Mouse (Mus musculus) right cerebral cortex, postnatal 14 days (tissue): ENCODE results near the gene Cdc42bpb.

Experiments
- DNase-seq: peaks from one replicate; pipeline ENCODE4 v3.0.0; 2022

Cdc42bpb gene

DNA sequence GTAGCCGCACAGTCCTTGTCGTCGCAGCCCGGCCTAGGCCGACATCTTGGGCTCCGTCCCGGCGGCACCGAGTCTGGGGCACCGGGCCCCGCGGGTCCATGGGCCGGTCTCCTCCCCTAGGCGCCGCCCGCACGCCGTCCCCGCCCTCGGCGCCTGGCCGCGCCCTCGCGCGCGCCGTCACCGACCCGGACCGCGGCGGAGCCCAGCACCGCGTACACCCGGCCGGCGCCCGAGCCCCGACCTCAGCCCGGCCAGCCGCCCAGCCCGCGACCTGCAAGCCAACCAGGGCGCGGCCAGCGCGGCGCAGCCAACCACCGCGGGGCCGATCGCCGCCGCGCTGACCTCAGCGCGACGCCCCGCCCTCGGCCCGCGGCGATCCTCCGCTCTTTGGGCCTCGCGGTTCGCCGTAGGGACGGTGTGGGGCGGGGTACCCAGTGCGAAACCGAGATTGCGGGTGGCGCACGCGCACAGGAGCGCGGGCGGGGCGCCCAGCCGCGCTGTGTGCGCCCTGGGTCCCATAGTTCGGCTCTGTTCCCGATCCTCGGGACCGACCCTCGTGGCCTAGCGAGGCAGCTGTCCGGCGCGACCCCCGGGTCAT is at the start of gene Cdc42bpb:
Gene Cdc42bpb (minus strand): TSS at position 343 of the 598 bp plus-strand sequence.
- peak; percentile 94 for DNase-seq

DNA sequence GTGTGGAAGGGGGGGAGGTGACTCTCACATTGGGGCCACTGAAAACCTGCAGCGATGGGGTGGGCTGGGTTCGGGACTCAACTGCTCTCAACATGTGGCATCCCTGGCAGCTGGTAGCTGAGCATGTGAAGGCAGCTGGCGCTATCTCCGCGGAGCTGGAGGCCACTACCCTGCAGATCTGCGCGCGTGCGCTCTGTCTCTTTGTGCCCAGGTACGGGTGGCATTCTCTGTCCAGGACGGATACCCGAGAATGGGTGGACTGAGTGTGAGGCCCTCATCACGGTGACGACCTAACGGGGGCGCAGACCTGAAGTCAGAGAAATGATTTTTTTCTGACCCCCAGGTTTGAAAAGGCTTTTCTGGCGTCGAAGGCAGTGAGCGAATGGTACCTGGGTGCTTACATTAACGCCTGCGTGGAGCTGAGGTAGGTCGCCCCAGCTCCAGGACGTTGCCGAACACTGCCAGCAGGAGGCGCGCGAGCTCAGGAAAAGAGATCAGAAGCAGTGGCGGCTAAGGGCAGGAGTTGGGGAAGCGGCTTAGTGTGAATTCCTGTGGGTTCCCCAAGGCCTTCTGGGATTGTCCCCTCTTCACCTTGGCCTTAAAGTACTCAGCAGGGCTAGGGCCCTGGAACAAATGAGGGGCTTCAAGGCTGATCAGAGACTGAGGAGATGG is 48.4 kb upstream of the Cdc42bpb start:
- peak; percentile 94 for DNase-seq

DNA sequence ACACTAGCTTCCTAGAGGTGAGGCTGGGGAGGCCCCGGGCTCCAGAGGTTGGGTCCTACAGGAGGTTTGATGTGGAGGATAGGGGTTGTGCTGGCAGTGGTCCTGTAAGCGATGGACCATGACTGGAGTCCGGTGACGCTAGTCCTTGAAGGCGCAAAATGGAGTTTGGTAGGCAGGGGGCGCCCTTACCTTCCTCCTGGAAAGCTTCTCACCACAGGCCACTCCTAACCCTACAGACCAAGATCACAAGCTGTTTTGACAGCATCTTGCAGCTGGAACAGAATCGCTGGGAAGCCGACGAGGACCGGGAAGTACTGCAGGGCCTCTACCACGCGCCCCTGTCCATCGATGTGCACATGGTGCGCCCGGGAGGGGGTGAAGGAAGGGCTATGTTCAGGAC is 47.7 kb upstream of the Cdc42bpb start:
- peak; percentile 88 for DNase-seq

DNA sequence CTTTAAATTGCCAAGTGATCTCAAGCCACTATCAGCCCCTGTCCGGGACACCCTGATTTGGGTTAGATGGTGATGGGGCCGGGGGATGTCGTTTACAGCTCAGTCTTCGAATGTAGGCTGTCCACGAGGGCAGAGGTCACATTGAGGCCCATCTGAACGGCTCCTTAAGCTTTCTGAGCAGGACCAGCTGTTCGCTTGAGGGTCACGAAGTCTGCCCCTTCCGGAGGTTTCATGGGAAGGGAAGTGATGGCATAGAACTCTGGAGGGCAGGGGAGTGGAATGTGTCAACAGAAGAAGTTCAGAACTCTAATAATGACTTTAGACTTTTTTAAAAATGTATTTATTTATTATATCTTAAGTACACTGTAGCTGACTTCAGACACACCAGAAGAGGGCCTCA is 47.0 kb upstream of the Cdc42bpb start:
- DNase-seq = no peak

DNA sequence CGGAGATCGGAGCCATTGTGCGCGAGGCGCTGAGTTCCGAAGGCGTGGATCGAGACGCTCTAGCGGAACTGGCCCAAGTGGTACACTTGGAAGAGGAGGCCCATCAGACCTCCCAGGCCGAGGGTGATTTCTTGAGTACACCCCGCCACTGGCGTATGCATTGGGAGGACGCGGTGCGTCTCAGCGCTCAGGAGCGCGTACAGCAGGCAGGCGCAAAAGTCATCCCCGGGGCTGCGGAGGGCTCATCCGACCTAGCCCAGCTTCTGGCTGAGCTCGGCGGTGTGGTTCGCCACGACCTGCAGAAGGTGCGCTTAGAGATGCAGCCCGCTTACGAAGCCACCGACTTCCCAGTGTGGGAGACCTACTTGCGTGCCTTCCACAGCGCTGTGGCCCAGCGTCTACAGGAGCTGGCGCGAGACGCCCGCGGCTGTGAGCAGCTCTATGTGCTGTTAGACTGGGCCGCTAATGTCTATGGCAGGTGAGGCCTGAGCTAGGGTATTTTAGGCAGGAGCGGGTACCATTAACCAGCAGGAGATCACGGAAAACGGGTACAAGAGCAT is 46.1 kb upstream of the Cdc42bpb start:
- DNase-seq = no peak

DNA sequence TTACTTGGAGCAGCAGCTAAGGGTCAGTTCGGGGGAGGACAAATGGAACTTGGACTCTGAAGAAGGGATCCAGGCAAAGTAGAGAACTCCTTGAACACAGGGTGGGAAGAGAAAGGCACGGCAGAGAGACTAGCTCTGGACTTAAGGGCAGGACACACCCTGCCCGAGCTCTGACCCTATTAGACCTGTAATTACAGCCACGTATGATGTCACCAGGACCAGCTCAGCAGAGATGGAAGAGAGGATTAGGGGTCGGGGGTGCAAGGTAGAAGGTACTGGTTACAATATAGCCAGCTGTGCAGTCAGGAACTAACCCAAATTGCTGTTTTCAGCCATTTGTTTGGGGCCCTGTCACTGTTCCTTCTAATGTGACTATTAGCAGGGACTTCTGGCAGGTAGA is 45.3 kb upstream of the Cdc42bpb start:
- DNase-seq = no peak

DNA sequence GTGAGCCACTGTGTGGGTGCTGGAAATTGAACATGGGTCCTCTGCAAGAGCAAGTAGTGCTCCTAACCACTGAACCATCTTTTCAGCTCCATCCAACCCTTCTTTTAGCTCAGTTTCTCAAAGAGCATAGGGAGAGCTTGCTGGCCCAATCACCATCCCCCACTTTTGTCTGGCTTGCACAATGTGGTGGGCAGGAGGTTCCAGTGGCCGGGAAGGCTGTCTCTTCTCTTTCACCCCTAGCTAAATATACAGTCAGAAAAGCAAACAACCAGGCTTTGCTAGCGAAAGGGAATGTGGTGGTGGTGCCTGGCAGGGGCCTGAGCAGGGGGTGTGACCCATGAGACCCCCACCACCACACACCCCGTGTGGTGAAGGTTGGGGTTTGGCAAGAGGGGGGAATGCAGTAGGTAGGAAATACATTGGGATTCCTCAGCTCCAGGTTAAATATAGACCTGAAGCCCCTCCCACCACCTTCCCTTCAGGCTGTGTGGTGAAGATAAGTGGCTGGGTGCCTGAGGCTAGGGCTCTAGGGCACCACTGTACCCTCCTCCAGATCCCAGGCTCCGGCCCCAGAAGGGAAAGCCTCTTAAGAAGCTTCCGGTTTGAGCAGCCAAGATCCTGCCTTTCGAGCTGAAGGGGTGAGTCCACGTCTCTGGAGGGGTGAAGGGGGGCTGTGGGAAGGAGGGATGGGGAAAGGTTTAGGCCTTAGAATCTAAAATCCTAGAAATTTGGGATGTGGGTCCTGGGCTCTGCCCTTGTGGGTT is 43.6 kb upstream of the Cdc42bpb start:
- DNase-seq = no peak

DNA sequence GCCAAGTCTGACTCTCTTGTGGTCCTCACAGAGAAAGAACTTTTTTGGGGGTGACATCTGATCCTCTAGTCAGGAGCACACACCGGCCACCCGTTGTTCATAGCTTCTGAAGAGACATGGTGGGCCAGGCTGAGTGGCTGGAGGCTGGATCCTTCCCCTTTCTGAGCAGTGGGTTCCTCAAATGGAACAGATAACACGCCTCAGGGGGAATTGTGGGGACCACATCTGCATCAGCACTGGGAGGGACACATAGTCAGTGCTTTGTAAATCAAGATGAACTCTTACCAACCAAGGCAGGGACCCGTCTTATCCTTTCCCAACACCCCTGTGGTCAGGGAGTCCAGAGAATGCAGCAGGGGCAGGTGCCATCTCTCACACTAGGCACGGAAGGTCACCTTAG is 42.4 kb upstream of the Cdc42bpb start:
- DNase-seq = no peak

DNA sequence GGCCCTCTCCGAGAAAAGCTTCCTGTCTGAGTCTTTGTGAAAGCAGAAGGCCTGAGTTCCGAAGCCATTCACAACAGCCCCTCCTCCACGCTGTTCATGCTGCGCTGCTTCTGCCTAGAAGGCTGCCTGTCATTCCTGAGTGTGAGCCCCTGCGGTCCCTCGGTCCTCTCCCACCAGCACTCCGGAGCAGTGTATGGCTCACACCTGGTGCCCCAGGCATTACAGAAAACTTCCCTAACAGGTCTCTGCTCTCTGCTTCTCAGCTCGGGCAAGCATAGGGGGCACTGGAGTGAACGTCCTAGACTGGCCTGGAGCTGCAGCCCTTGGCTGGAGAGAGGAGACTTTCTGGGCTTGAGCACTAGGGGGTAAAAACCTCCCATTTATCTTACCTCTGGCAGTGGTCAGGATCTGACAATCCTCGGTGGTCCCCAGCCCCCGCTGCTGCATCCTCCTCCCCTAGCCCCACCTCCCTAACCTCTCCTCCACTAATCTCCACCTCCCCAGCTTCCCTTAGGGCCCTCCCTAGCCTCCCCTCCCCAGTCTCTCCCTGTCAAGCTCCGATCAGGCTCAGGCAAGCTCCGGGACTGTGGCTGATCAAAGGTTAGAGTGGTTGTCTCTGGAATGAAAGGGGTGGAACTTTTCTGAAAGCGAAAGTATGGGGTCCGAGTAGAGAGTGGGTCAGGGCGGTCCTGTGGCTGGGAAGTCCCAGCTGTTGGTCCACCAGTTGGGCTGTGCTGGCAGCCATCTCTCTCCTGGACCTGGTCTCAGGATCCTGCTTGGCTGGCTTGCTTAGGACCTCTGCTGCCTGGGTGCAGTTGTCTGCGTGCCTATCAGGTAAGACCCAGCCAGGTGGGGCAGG is 39.6 kb upstream of the Cdc42bpb start, which contains the start of gene Exoc3l4:
Gene Exoc3l4 (plus strand): TSS at position 97 of the 859 bp plus-strand sequence.
- DNase-seq = no peak

DNA sequence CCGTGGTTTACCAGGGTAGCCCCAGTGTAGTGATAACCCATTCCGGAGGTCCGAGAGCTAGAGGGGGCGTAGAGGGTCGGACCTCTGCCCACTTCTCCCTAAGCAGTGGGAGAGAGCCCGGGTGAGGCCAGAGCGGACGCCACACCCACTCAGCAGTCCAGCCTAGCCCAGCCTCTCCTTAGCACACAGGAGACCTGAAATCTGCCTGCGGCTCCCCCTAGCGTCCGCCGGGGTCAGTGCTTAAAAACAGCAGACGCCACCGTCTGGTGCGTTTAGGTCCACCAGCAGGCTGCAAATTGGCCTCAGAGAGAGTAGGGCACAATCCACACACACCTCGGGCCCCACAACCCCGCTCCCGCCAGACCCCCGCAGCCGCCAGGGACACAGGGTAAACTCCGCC is 35.8 kb upstream of the Cdc42bpb start:
- DNase-seq = peak; percentile 88

DNA sequence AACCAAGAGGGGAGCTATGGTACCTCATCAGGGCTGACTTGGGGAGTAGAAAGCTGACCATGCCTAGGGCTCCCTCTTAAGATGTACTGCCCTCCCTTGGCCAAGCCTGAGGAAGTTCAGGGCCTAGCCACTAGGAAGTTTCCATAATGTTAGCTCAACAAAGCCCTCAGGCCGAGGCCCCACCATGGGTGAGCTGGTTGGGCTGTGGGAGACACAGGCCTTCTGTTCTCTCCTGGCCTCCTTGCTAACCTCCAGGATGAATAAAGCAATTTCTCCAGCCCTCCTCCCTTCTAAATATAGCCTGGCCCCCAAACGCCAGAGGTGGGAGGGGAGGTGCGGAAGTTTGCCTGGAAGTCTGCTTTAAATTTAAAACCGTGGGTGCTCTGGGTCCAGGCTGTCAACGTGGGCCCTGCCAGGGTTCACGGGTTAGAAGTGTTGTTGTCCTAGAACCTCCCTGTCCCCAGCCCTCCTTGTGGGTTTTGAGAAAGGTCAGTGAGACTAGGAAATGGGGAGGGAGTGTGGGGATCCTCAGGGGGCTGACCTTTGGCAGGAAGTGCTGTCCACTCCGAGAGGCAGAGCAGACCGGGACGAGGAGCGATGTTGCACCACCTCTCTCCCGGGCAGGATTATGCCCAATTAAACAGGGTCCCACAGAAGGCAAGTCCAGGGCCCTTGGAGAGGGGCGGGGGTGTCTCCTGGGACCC is 35.2 kb upstream of the Cdc42bpb start:
- no peak for DNase-seq

DNA sequence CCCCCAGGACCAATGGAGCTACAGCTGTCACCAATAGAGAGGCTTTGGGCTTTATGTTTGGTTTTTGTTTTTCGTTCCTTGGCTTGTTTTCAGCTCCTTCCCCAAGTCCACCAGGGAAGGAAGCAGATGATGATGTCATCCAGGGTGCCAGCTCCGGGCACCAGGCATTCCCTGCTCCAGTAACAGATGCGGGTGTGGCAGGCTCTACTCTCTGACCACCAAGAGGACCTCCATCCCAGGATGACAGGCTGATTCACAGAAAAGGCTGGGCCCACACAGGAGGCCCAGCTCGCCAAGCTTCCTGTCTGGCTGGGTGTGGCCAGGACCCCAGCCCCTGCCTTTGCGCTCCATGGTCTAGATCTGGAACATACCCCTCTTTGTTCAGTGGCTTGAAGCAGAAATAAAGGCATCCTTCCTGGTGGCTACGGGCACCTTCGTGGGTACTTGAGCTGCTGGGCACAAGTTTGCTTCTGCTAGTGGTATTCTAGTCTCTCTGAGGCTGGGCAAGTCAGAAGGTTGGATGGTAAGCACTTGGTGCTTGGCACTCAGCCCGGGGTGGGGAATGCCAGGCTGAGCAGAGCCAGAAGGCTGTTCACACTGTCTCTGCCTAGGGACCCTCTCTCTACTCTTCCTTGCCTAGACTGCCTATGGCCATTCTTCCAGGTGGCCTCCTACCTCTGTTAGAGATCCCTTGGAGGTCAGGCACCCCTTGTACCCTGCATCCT is 34.3 kb upstream of the Cdc42bpb start:
- no peak for DNase-seq

DNA sequence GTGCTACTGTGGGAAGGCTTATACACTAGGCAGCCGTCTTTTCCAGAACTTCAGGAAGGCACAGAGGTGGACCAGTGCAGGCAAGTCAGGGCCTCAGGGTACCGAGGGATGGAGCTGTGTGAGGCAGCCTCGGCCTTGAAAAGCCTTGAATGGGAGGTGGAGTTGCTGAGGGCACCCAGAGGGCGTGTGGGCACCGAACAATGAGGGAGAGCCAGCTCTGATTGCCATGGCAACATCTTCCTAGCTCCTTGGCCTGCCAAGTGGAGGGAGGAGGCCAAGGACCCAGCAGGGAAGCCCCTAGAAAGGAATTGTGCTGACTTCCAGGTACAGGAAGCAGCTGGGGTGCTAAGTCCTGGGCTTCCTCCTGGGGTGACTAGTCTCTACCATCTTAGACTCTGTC is 32.1 kb upstream of the Cdc42bpb start:
- DNase-seq = no peak

DNA sequence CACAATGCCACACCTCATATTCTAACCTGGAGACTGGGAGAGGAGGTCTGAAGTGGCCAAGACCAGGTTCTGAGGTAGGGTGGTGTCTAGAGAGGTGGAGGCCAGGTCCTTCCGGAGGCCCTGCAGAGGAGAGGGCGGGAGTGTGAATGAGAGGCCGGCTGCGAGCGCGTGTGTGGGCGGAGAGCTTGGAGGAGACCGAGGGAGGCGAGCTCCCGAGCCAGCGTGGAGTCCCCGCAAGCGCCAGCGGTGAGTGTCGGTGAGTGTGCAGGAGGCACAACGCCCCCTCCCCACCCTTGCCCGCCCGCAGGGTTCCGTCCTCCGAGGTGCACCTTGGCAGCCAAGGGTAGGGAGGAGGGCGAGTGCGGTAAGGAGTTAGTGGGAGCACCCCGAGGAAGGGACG is 29.1 kb upstream of the Cdc42bpb start, which contains the start of gene Lbhd2:
Gene Lbhd2 (plus strand): TSS at position 188 of the 400 bp plus-strand sequence.
- DNase-seq = peak; percentile 42

DNA sequence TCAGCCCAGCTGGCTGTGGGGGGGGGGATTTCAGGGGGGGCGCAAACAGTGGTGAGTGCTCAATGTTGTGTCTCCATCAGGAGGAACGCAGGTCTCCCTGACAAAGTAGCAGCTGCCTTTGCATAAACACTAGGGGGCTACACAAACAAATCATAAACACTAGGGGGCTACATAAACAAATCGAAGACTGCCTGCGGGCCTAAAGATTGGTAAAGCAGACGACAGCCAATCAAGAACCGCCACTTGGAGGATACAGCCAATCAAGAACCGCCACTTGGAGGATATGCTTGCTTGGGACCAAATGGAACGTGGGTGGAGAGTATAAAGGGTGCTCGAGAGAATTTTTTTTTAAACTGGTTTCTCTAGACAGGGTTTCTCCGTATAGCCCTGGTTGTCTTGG is 27.4 kb upstream of the Cdc42bpb start:
- no peak for DNase-seq

DNA sequence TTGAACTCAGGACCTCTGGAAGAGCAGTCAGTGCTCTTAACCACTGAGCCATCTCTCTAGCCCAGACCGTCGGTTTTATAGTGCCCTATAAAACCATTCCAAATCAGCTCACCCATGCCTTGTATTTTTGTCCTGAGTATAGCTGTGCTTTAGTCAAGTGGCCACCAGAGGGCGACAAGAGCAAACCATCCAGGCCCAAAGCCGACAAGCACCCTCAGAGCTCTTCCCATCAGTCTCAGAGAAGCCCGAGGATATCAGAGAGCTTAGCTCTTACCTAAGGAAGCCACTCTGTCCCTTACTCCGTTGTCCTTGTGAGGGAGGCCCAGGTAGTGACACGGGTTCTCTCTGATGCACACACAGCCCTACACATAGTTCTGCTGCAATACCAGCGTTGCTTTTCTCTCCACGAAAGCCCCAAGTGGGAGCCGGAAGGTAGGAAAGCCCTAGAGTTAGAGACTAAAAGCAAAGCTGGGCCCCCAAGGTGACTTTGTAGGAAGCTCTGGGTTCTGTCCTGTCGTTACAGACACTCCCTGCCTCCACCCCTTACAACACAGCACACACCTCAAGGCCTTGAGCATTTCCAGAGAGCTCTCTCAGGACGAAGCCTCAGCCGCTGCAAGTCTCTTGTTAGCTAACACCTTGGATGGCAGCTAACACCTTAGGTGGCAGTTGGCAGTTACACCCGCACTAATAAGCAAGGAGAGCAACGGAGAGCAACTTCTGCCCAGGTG is 24.1 kb upstream of the Cdc42bpb start:
- peak; percentile 79 for DNase-seq

DNA sequence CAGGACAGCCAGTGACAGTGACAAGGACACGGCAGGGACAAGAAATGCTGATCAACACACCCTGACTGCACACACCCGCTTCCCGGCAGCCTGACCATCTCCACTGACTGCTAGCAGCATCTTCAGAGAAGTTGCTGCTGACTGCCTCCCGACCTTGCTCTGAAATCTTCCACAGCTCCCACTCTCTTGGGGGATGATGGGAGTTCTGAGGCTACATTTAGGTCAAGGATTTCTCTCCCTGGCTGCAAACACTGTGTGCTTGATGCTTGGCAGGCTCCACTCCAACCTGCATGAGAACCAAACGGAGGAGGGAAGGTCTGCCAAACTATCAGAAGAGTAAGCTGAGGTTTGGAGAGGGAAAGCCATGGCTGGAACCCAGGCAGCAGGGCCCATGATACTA is 19.5 kb upstream of the Cdc42bpb start:
- DNase-seq = no peak

DNA sequence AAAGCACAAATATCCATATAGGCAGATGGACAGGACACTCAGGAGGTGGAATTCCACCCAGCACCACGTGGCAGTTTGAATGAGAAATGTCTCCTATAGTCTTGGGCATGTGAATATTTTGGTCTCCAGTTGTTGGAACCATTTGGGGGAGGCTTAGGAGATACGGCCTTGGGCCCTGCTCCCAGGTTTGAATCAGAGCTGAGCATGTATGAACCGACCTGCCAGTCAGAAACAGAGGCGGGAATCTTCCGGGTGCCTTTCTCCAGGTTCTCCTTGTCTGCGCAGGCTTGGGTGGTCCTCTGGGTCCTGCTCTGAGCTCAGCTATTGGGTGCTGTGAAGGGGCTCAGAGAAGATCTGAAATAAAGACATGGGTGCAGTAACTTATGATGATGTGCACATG is 16.5 kb upstream of the Cdc42bpb start:
- DNase-seq = no peak

DNA sequence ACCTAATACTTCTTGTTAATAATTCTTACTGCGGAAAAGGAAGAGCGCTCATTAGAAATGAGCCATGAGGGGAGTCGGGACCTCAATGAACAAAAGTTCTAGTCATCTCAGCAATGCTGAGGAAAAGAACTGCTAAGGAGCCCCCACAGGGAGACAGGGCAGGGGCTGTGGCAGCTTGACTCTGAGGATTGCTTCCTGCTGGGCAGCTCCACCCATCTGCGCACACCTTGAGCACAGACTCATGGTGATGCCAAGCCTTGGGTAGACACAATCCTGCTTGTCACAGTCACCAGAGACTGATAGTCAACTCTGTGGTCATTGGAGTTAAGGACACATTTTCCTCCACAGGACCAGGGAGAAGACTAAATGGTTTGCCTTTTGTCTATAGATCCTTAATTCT is 9.6 kb upstream of the Cdc42bpb start:
- DNase-seq = no peak

DNA sequence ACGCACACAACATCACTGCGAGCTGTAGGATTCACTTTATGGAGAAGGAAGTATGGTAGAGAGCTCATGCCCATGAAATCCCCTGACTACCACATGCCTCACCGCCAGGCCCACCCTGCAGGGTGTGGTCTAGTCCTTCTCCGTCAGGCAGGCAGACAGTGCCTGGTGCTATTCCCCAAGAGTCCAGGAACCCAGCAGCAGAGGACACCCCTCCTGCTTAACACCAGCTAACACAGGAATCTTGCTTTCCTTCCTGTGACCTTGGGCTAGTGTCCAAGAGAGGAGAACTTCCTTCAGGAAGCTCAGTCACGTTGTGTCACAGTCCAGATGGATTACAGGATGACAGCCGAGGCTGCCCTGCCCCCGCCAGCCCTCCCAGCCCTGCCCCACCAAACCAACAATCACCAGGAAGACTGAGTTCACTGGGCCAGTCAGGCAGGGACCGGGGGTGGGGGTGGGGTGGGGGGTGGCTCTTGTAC is 9.2 kb upstream of the Cdc42bpb start:
- DNase-seq = no peak
